Mouse (Mus musculus): ENCODE measurements around the gene Cdk11b. TPM values are rescaled to one million over a fixed set of nuclear protein-coding genes. Genes with fewer than 3 reads are reported as not detected.
"Not testable (repeated sequence)": the region's sequence is repeated elsewhere in the genome, so short reads cannot be mapped to it uniquely, and the experiment has no call there.

The Cdk11b gene
- total RNA-seq, 2 experiments from 2014 or later, result 45.4 to 50.7 TPM

DNA sequence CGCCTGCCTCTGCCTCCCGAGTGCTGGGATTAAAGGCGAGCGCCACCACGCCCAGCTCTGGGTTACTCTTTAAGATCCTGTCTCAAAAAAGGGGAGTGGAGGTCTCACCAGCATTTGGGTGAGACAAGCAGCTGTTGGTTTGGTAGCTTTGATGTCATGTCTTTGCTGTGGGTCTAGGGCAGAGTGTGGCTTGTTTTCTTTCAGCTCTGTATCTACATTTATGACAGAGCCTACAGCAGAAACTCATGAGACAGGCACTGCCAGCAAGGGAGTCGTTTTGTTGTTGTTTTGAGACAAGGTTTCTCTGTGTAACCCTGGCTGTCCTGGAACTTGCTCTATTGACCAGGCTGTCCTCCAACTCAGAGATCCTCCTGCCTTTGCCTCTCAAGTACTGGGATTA, 20.9 kb upstream of the Cdk11b start:
- no peak for DNase-seq (ENCODE audit: low spot score in 2 of 2)

DNA sequence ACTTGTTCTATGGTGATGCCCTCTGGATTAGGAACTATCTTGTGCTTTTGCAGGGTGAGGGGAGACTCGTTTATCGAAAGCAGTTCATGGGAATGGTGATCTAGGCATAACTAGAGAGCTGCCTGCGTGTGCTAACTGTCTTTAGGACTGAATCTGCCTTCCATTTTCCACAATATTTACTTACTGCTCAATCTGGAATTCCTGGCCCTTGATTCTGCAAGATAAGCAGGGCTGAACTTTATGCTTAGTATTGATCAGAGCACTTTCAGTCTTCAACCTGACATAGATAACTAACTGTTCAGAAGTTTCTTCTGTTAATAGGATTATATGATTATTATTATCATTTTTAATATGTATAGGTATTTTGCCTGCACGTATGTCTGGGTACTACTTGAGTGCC, 19.5 kb upstream of the Cdk11b start:
- no peak for DNase-seq (ENCODE audit: low spot score in 2 of 2)

DNA sequence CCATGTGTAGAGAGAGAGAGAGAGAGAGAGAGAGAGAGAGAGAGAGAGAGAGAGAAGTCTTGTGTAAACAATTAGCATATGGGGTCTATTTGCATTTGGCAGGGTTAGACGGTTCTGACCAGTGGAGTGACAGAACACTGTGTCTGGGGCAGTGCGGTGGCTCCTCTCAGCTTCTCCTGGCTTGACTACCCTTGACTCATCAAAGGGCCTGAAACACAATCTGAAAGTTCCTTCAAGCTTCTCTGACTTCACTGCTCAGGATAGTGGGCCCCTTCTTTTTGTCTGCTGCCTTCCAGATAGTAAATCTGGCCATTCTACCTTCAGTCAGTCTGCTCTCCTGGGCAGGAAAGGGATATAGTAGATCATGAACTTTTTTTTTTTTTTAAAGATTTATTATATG, 17.8 kb upstream of the Cdk11b start:
- no peak for DNase-seq (ENCODE audit: low spot score in 2 of 2)

DNA sequence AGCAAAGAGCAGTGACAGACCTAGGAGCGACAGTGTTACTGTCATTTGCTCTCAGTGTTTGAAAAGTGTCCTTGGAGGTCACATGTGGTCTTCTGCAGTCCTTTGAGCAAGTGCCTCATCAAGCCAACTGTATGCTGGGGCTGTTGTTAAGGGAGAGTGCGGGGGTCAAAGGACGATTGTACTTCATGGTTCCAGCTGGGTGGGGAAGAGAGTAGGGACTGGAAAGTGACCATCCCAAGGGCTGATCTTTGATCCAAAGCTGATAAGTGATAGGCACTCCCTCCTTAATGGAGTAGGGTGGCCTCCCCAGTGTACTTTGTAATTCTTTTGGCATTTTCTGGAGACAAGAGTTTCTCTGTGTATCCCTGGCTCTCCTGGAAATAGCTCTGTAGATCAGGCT, 12.8 kb upstream of the Cdk11b start:
- no peak for DNase-seq (ENCODE audit: low spot score in 2 of 2)

DNA sequence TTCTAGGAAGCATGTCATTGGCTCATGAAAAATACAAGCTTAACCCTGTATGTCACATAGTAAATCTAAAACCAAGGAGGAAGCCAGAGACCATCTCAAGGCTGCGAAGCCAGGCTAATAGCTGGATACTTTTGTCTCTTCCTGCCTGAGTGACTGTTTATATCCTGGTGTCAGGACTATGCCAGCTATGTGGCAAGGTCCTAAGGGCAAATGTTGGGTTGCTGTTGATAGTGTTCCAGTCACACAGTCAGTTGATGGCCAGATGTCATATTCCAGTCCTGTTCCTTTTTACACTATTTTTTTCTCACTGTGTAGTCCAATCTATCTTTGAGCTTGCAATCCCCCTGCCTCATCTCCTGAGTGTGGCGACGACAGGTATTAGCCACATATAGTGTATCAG, 11.4 kb upstream of the Cdk11b start:
- no peak for DNase-seq (ENCODE audit: low spot score in 2 of 2)

DNA sequence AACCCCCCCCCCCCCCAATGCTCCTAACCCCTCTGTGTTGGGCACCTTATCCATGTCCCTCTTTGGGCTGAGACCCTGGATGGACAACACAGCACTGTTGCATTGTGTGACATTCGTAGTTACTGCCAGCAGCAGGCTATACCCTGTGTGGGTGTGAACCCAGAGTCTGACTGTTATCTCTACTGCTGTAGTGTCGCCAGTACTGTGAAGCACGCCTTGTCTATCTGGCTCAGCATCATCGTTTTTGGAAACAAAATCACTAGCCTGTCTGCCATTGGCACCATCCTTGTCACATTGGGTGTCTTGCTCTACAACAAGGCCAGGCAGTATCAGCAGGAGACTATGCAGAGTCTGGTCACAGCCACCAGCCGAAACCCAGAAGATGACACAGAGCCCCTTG, 6.3 kb upstream of the Cdk11b start:
- peak in 1 of 2 experiments; percentile 60 for DNase-seq (ENCODE audit: low spot score in 2 of 2)

DNA sequence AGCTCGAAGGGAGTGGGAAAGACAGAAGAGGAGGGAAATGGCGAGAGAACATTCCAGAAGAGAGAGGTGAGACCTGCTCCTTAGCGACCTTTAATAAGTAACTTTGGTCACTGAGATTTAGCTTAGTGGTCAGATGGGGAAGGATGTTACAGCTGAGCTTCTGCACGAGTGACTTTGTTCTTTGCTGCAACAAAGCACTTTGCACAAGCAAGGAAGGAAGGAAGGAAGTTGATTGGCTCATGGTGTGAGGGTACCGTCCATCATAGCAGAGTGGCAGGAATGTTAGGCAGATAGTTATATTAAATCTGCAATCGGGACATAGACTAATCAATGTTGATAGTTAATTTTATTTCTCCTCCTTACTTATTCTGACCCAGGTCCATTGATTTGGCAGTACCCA, 5.6 kb downstream of the Cdk11b start:
- no peak for DNase-seq (ENCODE audit: low spot score in 2 of 2)

DNA sequence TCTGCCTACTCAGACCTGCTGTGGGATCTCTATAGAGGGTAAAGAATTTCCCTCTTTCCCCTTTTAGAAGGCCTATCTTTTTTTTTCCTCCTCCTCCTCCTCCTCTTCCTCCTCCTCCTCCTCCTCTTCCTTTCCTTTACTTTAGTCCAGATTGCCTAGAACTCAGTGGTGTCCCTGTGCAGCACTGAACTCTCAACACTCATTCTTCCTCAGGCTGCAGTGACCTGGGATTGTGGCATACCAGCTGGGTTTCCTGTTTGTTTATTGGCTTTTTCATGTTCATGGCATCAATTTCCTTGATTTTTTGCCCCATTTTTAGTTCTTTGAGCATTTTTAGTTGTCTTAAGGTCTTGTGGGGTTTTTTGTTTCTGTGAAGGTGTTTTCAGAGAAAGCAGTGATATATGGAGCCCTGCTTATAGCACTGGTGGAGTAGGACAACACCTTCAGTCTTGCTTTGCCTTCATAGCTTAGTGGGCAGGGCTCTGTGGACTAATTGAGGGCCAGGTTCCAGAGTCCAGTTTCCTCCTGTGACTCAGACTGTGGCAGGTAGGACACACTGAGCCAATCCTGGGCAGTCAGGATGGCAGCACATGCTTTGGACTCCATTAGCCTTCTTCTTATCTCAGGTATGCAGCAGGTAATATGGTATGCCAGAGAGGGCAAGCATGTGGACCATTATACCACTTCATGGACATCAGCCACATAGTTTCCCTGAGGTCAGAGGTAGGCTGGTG, 11.3 kb downstream of the Cdk11b start:
- no peak for DNase-seq (ENCODE audit: low spot score in 2 of 2)

DNA sequence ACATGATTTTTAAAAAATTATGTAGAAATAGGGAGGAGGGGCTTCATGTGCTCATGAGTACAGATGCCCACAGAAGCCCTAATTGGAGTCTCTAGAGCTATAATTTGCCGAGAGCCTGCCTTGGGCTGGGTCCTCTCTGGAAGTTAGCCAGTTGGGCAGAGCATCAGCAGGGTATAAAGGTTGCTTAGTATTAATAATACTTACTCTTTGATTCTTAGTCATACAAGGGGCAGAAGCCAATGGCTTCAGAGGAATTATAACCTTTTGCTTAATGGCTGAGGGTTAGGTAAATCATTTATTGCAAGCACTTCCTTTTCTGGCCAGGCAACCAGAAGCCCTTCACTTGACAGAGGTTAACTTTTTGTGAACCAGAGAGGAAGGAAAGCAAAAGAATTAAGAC, 18.9 kb downstream of the Cdk11b start:
- DNase-seq (ENCODE audit: low spot score in 2 of 2), result no peak

DNA sequence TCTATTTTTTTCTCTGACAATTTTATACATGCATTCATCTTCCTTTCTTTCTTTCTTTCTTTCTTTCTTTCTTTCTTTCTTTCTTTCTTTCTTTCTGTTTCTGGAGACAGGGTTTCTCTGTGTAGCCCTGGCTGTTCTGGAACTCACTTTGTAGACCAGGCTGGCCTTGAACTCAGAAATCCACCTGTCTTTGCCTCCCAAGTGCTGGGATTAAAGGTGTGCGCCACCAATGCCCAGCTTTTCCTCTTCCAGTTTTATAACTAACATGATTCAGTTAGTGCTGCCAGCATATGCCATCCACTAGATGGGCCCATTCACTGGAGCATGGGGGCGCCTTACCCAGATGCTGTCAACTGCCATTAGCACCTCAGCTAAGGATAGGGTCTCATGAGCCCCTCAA, 20.7 kb downstream of the Cdk11b start, which contains the start of gene Gm10563:
Gm10563 (minus strand) TSS at position 101 of the 400 bp plus-strand sequence.
- DNase-seq (ENCODE audit: low spot score in 2 of 2), result not testable (repeated sequence)

DNA sequence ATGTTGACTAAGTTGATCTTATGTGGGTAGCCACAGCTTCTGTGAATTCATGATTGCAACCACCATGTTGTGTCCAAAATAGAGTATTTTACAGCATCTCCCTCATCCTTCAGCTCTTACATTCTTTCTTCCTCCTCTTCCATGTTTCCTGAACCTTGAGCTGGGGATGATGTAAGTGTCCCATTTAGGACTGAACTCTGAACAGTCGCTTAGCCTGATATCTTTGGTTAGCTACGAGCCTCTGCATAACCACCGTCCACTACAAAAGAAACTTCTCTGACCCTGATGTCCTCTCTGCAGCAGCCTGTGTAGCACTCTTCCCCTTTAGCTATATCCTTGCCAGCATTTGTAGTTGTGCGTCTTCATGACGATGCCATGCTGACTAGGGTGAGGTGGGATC, 21.1 kb downstream of the Cdk11b start:
- no peak for DNase-seq (ENCODE audit: low spot score in 2 of 2)

DNA sequence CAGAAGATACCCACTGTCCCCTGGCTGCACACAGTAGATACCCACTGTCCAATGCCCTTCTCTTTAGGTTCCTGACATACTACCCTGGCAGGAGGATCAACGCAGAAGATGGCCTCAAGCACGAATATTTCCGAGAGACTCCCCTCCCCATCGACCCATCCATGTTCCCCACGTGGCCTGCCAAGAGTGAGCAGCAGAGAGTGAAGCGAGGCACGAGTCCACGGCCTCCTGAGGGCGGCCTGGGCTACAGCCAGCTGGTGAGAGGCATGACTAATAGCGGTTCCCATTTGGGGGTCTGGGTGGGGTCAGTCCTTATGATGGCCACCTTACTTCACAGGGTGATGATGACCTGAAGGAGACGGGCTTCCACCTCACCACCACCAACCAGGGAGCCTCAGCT, 24.7 kb downstream of the Cdk11b start:
- DNase-seq (ENCODE audit: low spot score in 2 of 2), result no peak

DNA sequence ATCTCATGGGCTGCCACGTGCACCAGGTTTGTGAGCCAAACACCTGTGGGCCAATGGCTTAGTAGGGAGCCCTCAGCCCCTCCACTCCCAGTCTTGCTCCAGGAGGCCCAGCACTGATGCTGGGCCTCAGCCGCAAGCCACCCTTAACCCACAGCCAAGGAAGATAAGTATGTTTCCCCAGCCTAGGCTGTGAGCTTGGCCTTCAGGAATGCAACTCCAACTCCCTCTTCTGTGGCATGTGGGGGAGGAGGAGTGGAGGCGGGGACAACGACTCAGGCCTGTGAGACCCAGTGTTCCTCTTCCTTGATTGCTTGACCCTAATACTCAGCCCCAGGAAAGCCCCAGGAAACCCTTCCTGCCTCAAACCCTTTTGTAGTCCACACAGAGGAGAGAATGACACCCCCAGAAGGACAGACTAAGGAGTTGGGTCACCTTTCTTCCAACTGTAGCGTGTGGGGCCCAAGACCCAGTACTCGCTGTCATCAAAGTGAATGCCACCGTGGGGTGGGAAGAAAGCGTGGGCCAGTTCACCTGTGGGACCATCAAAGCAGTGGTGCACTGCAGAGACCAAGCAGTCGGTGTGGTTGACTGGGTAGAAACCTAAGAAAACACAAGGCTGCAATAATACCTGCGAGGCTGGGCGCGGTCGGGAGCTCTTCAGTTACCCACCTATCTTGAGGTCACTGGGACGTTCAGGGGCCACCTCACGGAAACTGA, 27.1 kb downstream of the Cdk11b start:
- no peak for DNase-seq (ENCODE audit: low spot score in 2 of 2)

DNA sequence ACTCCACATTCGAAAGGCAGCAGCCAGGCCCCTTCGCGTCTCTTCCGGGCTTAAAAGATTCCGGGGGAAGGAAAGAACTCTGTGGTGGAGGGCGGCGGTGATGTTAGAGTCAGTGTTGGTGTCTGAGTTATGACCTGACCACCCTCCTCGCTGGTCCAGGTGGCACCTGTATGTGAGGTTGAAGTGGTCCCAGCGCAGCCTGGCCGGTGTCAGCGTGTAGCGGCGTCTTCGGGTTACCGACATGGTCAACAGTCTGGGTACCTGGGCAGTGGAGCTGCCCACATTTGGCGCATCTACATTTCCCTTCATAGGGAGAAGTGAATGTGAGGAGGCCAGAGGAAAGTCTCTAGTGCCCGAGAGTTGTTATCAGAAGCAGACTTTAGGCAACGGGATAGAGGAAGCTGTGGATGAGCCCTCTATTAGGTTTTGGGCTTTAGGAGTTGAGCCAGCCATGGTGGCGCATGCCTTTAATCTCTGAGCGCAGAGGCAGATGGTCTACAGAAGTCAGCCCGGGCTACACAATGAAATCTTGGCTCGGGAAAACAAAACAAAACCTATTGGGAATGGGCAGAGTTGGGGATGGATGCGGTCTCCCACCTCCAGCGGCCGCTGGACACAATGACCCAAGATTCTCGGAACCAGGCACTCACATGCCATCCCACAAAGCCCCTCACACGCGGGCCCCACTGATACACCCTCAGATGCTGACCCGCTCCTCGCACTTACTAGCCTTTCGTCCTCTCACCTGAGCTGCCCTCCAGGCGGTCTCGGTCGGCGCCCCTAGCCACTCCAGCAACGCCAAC, 27.8 kb downstream of the Cdk11b start:
- peak in 1 of 2 experiments; percentile 50 for DNase-seq (ENCODE audit: low spot score in 2 of 2)

DNA sequence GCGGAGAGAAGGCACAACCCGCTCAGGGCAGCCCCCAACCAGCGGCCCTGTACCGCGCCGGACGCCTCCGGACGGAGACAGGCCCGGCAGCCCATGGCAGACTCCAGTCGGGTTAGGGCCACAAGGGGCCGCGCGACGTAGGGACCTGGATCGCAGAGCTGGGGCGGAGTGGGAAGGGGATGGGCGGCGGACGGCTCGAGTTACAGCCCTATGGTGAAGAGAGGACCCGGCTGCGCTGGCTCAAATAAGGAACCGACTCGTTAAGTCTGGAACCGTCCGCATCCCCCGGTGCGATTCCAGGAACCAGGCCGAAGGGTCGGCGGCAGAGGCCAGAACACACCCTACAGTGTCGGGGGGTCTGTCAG, 28.4 kb downstream of the Cdk11b start, which contains the start of gene Mmp23:
Mmp23 (minus strand) TSS at position 299 of the 365 bp plus-strand sequence.
- peak in 1 of 2 experiments; percentile 26 for DNase-seq (ENCODE audit: low spot score in 2 of 2)

DNA sequence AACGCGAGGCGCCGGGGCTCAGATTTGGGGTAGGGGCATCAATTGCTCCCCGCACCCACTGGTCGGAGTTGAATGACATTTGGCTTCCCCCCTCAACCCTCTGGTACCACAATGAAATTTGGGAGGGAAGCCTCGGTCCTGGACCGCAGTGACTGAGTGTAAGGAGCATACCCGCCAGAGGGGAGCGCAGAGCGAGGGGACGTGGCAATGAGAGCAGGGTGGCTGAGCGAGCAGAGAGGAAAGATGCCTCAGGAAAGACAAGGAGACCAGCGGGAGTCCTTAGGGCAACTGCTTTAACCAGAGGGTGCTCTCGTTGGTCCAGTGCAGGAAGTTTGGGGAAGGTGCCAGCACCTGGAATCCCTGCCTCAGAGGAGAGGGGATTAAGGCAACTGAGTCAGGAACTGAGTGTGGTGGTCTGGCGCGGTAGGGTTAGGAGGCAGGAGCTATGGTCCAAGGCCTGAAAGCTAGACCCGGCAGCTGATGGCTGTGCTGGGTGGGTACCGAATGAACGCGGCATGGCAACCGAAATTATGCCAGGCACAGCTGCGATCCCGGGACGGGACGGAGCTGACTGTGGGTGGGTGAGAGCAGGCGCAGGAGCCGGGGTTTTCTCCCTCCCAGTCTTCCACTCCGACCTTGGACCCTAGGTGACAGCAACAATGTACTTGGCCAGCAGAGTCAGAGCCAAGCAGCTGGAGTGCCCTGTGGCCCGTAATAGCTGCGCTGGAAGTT, 29.0 kb downstream of the Cdk11b start:
- no peak for DNase-seq (ENCODE audit: low spot score in 2 of 2)

DNA sequence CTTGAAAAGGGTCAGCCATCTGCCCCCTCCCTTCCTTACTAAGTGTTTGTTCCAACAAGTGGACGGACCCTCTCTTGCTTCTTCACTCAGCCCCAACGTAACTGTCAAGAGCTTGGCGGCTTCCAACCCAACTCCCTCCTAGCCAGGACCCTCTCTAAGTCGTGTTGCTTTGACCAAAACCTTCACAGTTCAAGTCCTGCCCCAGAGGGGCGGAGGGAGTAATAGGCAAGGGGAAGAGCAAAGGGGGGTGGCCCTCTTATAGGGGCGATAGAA, 29.5 kb downstream of the Cdk11b start:
- no peak for DNase-seq (ENCODE audit: low spot score in 2 of 2)

DNA sequence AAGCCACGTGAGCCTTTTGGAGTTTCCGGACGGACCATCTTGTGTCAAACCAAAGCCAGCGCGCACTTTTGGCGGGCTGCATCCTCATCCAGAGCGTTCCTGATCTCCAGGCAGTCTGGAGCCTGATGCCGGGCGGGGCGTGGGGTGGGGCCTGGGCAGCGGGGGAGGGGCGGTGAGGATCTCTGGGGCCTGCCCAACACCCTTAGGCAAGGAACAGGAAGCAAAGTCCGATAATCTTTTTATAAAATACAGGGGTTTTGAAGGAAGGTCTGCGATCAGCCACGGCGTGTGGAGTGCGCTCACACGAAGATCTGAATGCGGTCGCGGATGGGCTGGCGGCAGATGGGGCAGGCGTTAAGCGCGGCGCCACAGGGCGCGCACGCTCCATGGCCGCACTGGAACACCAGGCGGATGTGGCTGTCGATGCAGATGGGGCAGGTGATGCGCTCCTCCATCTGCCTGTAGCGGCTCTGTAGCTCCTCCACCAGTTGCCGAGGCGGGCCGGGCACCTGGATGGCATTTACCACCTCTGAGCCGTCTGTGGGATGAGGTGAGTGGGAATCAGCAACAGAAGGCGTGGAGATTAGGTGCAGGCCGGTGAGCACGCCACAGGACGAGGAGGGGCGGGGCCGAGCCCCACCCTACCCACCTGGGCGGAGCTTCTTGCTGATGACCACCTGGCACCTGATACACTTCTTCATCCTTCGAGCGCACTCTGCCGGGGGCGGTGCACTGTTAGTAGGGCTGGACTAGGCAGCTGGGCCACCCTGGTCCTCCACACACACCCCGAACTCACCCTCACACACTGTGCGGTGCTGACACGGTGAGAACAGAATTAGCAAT, 30.0 kb downstream of the Cdk11b start:
- DNase-seq (ENCODE audit: low spot score in 2 of 2), result no peak

DNA sequence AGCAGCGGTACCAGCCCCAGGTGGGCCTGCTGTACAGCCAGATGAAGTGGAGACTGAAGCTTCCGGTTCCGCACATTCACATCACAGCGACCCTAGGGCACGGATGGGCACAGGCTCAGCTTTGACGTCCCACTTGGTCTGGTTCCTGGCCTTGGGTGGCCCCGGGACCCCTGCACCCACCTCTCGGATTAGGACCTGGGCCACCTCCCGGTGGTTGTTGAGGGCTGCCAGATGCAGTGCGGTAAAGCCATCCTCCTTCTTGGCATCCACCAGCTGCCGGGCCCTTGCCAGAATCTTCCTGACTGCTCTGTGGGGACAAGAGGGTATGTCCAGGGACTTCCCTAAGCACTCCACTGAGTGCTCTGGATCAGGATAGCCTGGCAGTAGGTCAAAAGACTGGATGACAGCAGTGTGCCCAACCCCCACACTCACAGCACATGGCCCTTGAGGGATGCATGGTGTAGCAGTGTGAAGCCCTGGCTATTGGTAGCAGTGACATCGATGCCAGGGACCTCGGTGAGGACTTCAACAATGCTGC, 31.6 kb downstream of the Cdk11b start:
- DNase-seq (ENCODE audit: low spot score in 2 of 2), result no peak

DNA sequence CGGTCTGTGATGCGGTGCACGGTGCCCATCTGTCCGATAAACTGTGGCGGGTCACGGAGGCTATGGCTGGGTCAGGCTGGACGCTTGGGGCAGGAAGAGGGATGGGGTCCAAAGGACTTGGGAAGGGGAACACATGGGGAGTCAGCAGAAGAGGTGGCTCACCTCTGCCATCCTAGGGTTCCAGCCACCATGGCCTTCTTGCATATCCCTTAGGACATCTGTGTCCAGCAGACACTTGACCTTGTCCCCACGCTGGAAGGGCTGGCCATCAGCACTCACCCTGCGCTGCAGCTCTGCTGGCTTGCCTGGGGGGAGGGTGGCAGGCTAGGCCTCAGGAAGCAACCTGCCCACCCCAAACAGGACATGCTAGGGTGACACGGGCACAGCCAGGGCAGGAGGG, 34.3 kb downstream of the Cdk11b start:
- no peak for DNase-seq (ENCODE audit: low spot score in 2 of 2)

Measured in layer of hippocampus, postnatal 14 days (tissue).